Mouse (Mus musculus) ES-E14 (cell line): ENCODE measurements around the gene Aak1. TPM values are rescaled to one million over a fixed set of nuclear protein-coding genes. Genes with fewer than 3 reads are reported as not detected.

Experiments used
- DNase-seq: peaks from one replicate; pipeline ENCODE4 v3.0.0-alpha.2; 2013; ENCODE audit warnings: low read depth, low spot score
- H3K27ac ChIP-seq: 2 replicates; pipeline ENCODE4 v1.5.1; 2012; ENCODE audit warnings: low read depth, mild to moderate bottlenecking, low read length, moderate library complexity, mixed read lengths; ENCODE audit not compliant: poor library complexity, insufficient read depth, severe bottlenecking
- H3K36me3 ChIP-seq: 2 replicates; pipeline ENCODE4 v1.6.1; 2012; ENCODE audit warnings: mild to moderate bottlenecking, low read length, moderate library complexity, mixed read lengths; ENCODE audit not compliant: control insufficient read depth, poor library complexity, insufficient read depth, severe bottlenecking
- H3K4me1 ChIP-seq, 2 experiments: fragments of 150-350 bp in 1 of 2; sonication (generic) in 1 of 2; 2 replicates each; pipeline ENCODE4 v1.6.1; 2012; ENCODE audit warnings: low read length in 2 of 2, mild to moderate bottlenecking in 1 of 2, mixed read lengths in 1 of 2; ENCODE audit not compliant: control insufficient read depth in 2 of 2, insufficient read depth in 2 of 2, poor library complexity in 1 of 2
- H3K4me3 ChIP-seq, 2 experiments: fragments of 150-350 bp in 1 of 2; sonication (generic) in 1 of 2; 2 replicates each; pipeline ENCODE4 v1.5.1; 2012; ENCODE audit warnings: low read length in 2 of 2, low read depth in 1 of 2, mild to moderate bottlenecking in 1 of 2, mixed read lengths in 1 of 2; ENCODE audit not compliant: insufficient read depth in 1 of 2, poor library complexity in 1 of 2, severe bottlenecking in 1 of 2
- H3K9ac ChIP-seq: 2 replicates; pipeline ENCODE4 v1.6.1; 2012; ENCODE audit warnings: low read depth, mild to moderate bottlenecking, low read length, mixed read lengths; ENCODE audit not compliant: poor library complexity, insufficient read depth, severe bottlenecking
- H3K9me3 ChIP-seq: fragments of 150-350 bp; sonication (generic); 2 replicates; pipeline ENCODE4 v1.6.1; 2012; ENCODE audit warnings: low read depth, mild to moderate bottlenecking, low read length; ENCODE audit not compliant: control insufficient read depth, insufficient read depth
- CHD2 ChIP-seq: IDR thresholded peaks from 2 replicates; pipeline ENCODE4 v1.6.1; 2014; ENCODE audit warnings: mild to moderate bottlenecking, low read depth, low read length, inconsistent platforms
- HCFC1 ChIP-seq: IDR thresholded peaks from 2 replicates; pipeline ENCODE4 v1.6.1; 2012; ENCODE audit warnings: low read length, inconsistent platforms, borderline replicate concordance; ENCODE audit not compliant: insufficient read depth
- MAFK ChIP-seq: IDR thresholded peaks from 2 replicates; pipeline ENCODE4 v1.6.1; 2014; ENCODE audit warnings: mild to moderate bottlenecking, low read depth, low read length, inconsistent platforms; ENCODE audit not compliant: insufficient read depth
- ZC3H11A ChIP-seq: IDR thresholded peaks from 2 replicates; pipeline ENCODE4 v1.6.1; 2012; ENCODE audit warnings: low read depth, mild to moderate bottlenecking, inconsistent platforms, low read length, borderline replicate concordance
- ZNF384 ChIP-seq: IDR thresholded peaks from 2 replicates; pipeline ENCODE4 v1.6.1; 2012; ENCODE audit warnings: low read depth, low read length, inconsistent platforms
- in situ Hi-C, 2 experiments: fragments of 600-800 bp; cut with MboI; formaldehyde crosslinking; loops; one replicate each; pipeline ENCODE4 v1.15.1; 2025; ENCODE audit warnings: low sequenced_read_pairs in 2 of 2, inconsistent platforms in 1 of 2; ENCODE audit not compliant: unreplicated experiment in 2 of 2
- total RNA-seq: library from RNA; depleted of rRNA; stranded (reverse); fragments of 300-350 nt; gene quantifications from 2 replicates; pipeline ENCODE4 v1.2.3, GENCODE M21; 2012

Aak1 gene
- total RNA-seq, 1 experiment, result 20.0 TPM

- peak overlapping the region; percentile 6; the same call in 1 of the 2 replicates for H3K9ac ChIP-seq
- TF ChIP-seq ZC3H11A (no peak), MAFK (no peak), ZNF384 (no peak)
- H3K36me3 ChIP-seq, result peaks cover 3% of the 10 kb centered on the region; the same call in 1 of the 2 replicates
- no peak overlapping the region for H3K27ac ChIP-seq
- no peaks in the 10 kb centered on the region for H3K9me3 ChIP-seq
- in situ Hi-C loops, result no loop called here
- H3K4me1 ChIP-seq, result peaks cover 0 to 4% of the 10 kb centered on the region in 2 experiments; a peak in 1 of 4 replicates
- H3K4me3 ChIP-seq, result peak overlapping the region in 1 of 2 experiments; percentile 48; a peak in 1 of 4 replicates
- DNase-seq, result no peak
Measured at GRCm38 (mm10) chr6:86839089-86839488, 10.2 kb upstream of the Aak1 start.

GRCm38 (mm10) chr6:86841949-86842348 lies 7.4 kb upstream of the Aak1 start:
- peaks cover 0 to 4% of the 10 kb centered on the region in 2 experiments; a peak in 1 of 4 replicates for H3K4me1 ChIP-seq
- no peak for DNase-seq
- H3K36me3 ChIP-seq, result peaks cover 3% of the 10 kb centered on the region; the same call in 1 of the 2 replicates
- TF ChIP-seq MAFK (no peak), CHD2 (no peak), HCFC1 (no peak), ZNF384 (no peak), ZC3H11A (no peak)
- no peak overlapping the region for H3K9ac ChIP-seq
- H3K9me3 ChIP-seq, result no peaks in the 10 kb centered on the region
- no peak overlapping the region for H3K27ac ChIP-seq
- H3K4me3 ChIP-seq, result no peak overlapping the region
- in situ Hi-C loops, result no loop called here

- no peak for DNase-seq
- Histone ChIP-seq H3K9ac (no peak overlapping the region), H3K4me1 (peaks cover 0 to 4% of the 10 kb centered on the region in 2 experiments; a peak in 1 of 4 replicates), H3K27ac (no peak overlapping the region), H3K4me3 (no peak overlapping the region), H3K36me3 (peaks cover 3% of the 10 kb centered on the region; the same call in 1 of the 2 replicates), H3K9me3 (no peaks in the 10 kb centered on the region)
- in situ Hi-C loops, result no loop called here
- no peak for TF ChIP-seq ZC3H11A
Measured at GRCm38 (mm10) chr6:86843636-86844035, 5.7 kb upstream of the Aak1 start.

DNA sequence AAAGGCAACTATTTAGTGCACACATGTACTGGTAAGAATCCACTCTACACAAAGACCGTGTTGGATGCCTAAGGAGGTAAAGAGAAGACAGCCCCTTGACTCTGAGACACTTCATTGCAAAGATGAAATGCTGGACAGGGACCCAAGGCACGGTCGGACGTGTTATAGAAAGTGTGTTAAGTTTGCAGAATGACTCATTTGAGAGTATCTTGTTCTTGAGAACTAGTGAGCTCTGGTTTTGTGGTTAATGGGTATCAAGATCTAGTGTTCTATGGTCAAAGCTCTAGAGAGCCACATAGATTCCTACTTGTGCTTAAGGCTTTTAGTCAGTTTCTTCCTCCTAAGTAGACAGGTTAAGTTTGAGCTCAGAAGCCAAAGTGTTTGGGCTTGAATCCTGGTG lies 2.9 kb upstream of the Aak1 start:
- H3K4me3 ChIP-seq, result no peak overlapping the region
- no peak overlapping the region for H3K9ac ChIP-seq
- H3K27ac ChIP-seq, result no peak overlapping the region
- no peaks in the 10 kb centered on the region for H3K9me3 ChIP-seq
- in situ Hi-C loops, result no loop called here
- DNase-seq, result no peak
- no peak for TF ChIP-seq CHD2
- no peak for TF ChIP-seq ZNF384
- TF ChIP-seq MAFK, result no peak
- TF ChIP-seq ZC3H11A, result no peak
- TF ChIP-seq HCFC1, result no peak
- H3K36me3 ChIP-seq, result no peaks in the 10 kb centered on the region
- H3K4me1 ChIP-seq, result peaks cover 0 to 3% of the 10 kb centered on the region in 2 experiments; a peak in 1 of 4 replicates

- Histone ChIP-seq H3K36me3 (no peaks in the 10 kb centered on the region), H3K4me1 (peaks cover 0 to 3% of the 10 kb centered on the region in 2 experiments; a peak in 1 of 4 replicates), H3K9me3 (no peaks in the 10 kb centered on the region), H3K9ac (no peak overlapping the region), H3K4me3 (no peak overlapping the region), H3K27ac (no peak overlapping the region)
- in situ Hi-C loops, result no loop called here
- TF ChIP-seq HCFC1 (no peak), MAFK (no peak), CHD2 (no peak), ZNF384 (no peak), ZC3H11A (no peak)
- no peak for DNase-seq
Measured at GRCm38 (mm10) chr6:86847816-86848215, 1.5 kb upstream of the Aak1 start.
